Mouse (Mus musculus) liver, embryonic 12.5 days (tissue): ENCODE data around the gene Cd4. TPM values are rescaled to one million over a fixed set of nuclear protein-coding genes. Genes with fewer than 3 reads are reported as not detected.

ENCODE experiments used
- ATAC-seq: fragments of 200-750 bp; cut with Nextera tagmentation; 2 replicates; pipeline ENCODE4 v1.8.0; 2017; ENCODE audit warnings: moderate number of reproducible peaks, mild to moderate bottlenecking, moderate library complexity
- H3K27ac ChIP-seq: fragments of 300-500 bp; sonication (generic); 2 replicates; pipeline ENCODE4 v1.5.1; 2016; ENCODE audit warnings: mild to moderate bottlenecking
- H3K27me3 ChIP-seq: fragments of 300-500 bp; sonication (generic); replicated peaks from 2 replicates; pipeline ENCODE4 v1.6.1; 2016; ENCODE audit warnings: mild to moderate bottlenecking, moderate library complexity
- H3K36me3 ChIP-seq: fragments of 300-500 bp; sonication (generic); 2 replicates; pipeline ENCODE4 v1.6.1; 2016; ENCODE audit warnings: mild to moderate bottlenecking, moderate library complexity
- H3K4me1 ChIP-seq: fragments of 300-500 bp; sonication (generic); 2 replicates; pipeline ENCODE4 v1.6.1; 2016
- H3K4me2 ChIP-seq: fragments of 300-500 bp; sonication (generic); 2 replicates; pipeline ENCODE4 v1.6.1; 2016; ENCODE audit warnings: mild to moderate bottlenecking, moderate library complexity
- H3K4me3 ChIP-seq: fragments of 300-500 bp; sonication (generic); 2 replicates; pipeline ENCODE4 v1.5.1; 2016; ENCODE audit warnings: mild to moderate bottlenecking, moderate library complexity
- H3K9ac ChIP-seq: fragments of 300-500 bp; sonication (generic); 2 replicates; pipeline ENCODE4 v1.6.1; 2016; ENCODE audit warnings: mild to moderate bottlenecking, moderate library complexity
- H3K9me3 ChIP-seq: fragments of 300-500 bp; sonication (generic); replicated peaks from 2 replicates; pipeline ENCODE4 v1.6.1; 2016; ENCODE audit warnings: mild to moderate bottlenecking, moderate library complexity
- WGBS: fragments of 180-500 bp; shearing (Covaris S2); methylation state at CpG from one replicate; pipeline ENCODE4 v1.1.7; 2016; ENCODE audit not compliant: insufficient replicate concordance; 5-methylcytosine and 5-hydroxymethylcytosine counted together
- polyA plus RNA-seq: library from polyadenylated mRNA; unstranded; fragments of >200 nt; fragmentation: Nextera tagmentation; extraction: Ambion mirVana; gene quantifications from 2 replicates; pipeline ENCODE4 v1.2.1, GENCODE M21; 2016

The Cd4 gene
- polyA plus RNA-seq = 0.05 and 0.07 TPM in 2 replicates

GRCm38 (mm10) chr6:124887986-124888385 is at the start of gene Cd4:
Gene Cd4, minus strand, starts transcription at chr6:124888221.
- 70% methylated on average over 9 of the region's 9 CpGs for WGBS
- Histone ChIP-seq H3K4me1 (no peaks in the 10 kb centered on the region), H3K9me3 (no peaks in the 10 kb centered on the region), H3K27me3 (no peaks in the 10 kb centered on the region), H3K27ac (no peak within 1 kb of the TSS), H3K9ac (no peak within 1 kb of the TSS), H3K36me3 (no peaks in the 10 kb centered on the region), H3K4me3 (no peak within 1 kb of the TSS), H3K4me2 (no peak within 1 kb of the TSS)
- no peak for ATAC-seq

GRCm38 (mm10) chr6:124937493-124937892 is 49.5 kb upstream of the Cd4 start:
- WGBS = 72% methylated on average over 2 of the region's 2 CpGs
- no peak for ATAC-seq
- no peaks in the 10 kb centered on the region for H3K9me3 ChIP-seq
- no peak overlapping the region for H3K4me3 ChIP-seq
- H3K4me2 ChIP-seq = no peak overlapping the region
- no peak overlapping the region for H3K27ac ChIP-seq
- no peaks in the 10 kb centered on the region for H3K27me3 ChIP-seq
- H3K4me1 ChIP-seq = peaks cover 22% of the 10 kb centered on the region
- peaks cover 65% of the 10 kb centered on the region for H3K36me3 ChIP-seq
- no peak overlapping the region for H3K9ac ChIP-seq

DNA sequence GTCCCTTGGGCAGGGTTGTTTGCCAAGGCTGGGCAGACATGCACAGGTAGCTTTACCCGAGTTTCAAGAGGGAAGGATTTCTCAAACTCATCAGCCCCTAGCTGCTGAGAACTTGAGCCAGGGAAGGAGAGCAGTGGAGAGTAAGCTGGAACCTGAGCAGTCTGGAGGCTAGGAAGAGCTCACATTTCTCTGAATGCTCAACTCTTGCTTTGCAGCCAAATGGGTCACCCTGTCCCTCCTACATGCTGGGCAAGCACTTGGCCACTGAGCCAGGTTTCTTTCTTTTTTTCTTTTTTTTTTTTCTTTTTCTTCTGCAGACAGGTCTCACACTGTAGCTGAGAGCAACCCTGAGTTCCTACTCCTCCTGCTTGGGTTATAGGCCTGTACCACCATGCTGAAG is 48.7 kb upstream of the Cd4 start:
- WGBS = 68% methylated on average over 1 of the region's 1 CpGs
- H3K4me1 ChIP-seq = peaks cover 30% of the 10 kb centered on the region
- no peak overlapping the region for H3K9ac ChIP-seq
- peaks cover 65% of the 10 kb centered on the region for H3K36me3 ChIP-seq
- H3K9me3 ChIP-seq = no peaks in the 10 kb centered on the region
- H3K27me3 ChIP-seq = no peaks in the 10 kb centered on the region
- no peak overlapping the region for H3K4me2 ChIP-seq
- H3K4me3 ChIP-seq = no peak overlapping the region
- ATAC-seq = no peak
- no peak overlapping the region for H3K27ac ChIP-seq

- no peaks in the 10 kb centered on the region for H3K9me3 ChIP-seq
- H3K27ac ChIP-seq = no peak overlapping the region
- no peaks in the 10 kb centered on the region for H3K27me3 ChIP-seq
- H3K9ac ChIP-seq = no peak overlapping the region
- WGBS = 81% methylated on average over 7 of the region's 7 CpGs
- no peak for ATAC-seq
- no peak overlapping the region for H3K4me3 ChIP-seq
- H3K4me1 ChIP-seq = peaks cover 36% of the 10 kb centered on the region
- peaks cover 64% of the 10 kb centered on the region for H3K36me3 ChIP-seq
- no peak overlapping the region for H3K4me2 ChIP-seq
These were observed 46.6 kb upstream of the Cd4 start for GRCm38 (mm10) chr6:124934670-124935069.

GRCm38 (mm10) chr6:124933127-124933526 is 45.1 kb upstream of the Cd4 start:
- 78% methylated on average over 3 of the region's 3 CpGs for WGBS
- peak overlapping the region; percentile 86; the same call in 1 of the 2 replicates for H3K4me2 ChIP-seq

GRCm38 (mm10) chr6:124932314-124932695 is 44.3 kb upstream of the Cd4 start:
- WGBS = 56% methylated on average over 12 of the region's 12 CpGs
- Histone ChIP-seq H3K4me2 (peak overlapping the region; percentile 86), H3K27me3 (no peaks in the 10 kb centered on the region), H3K27ac (peak overlapping the region; percentile 91), H3K9me3 (no peaks in the 10 kb centered on the region), H3K9ac (peak overlapping the region; percentile 97), H3K36me3 (peaks cover 44% of the 10 kb centered on the region), H3K4me1 (peaks cover 36% of the 10 kb centered on the region), H3K4me3 (peak overlapping the region; percentile 96)
- ATAC-seq = no peak

More at GRCm38 (mm10) chr6:124933127-124933526, 45.1 kb upstream of the Cd4 start:
- Histone ChIP-seq H3K36me3 (peaks cover 53% of the 10 kb centered on the region), H3K4me3 (no peak overlapping the region), H3K27ac (no peak overlapping the region), H3K9ac (no peak overlapping the region), H3K27me3 (no peaks in the 10 kb centered on the region), H3K4me1 (peaks cover 36% of the 10 kb centered on the region), H3K9me3 (no peaks in the 10 kb centered on the region)
- ATAC-seq = no peak

DNA sequence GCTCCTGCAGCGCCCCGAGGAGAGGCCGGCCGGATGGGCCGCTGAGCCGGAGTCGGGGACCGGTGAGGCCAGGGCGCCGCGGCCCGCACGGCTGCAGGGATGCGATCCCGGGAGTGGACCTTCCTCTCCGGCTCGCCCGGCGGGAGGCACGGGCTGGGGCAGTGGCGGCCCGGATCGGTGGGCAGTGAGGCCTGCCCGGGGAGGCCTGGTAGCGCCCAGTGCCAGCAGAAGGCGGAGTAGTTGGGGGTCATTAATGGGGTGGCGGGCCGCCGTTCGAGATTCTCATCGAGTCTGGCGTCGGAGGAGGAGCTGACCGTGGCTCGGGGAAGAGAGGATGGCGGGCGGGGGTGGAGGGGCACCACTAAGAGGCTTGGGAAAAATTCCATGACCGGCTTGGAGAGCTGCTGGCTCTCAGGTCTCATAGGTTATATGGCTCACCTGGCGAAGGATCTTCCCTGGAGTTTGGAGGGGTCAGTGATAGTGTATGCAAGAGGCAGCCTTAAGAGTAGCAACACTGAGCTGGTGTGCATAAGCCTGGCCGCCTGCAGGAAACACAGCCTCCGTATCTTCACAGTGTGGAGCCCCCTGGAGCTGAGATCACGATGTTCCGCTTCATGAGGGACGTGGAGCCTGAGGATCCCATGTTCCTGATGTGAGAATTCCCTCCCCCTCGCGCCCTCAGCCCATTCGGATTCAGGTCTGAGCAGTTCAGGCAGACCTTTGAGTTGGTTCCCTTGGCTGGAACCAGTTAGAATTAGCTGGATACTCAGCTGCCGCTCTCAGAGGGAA is 43.7 kb upstream of the Cd4 start:
- Histone ChIP-seq H3K9ac (peak overlapping the region; percentile 97), H3K27me3 (no peaks in the 10 kb centered on the region)
- 2% methylated on average over 48 of the region's 48 CpGs for WGBS

DNA sequence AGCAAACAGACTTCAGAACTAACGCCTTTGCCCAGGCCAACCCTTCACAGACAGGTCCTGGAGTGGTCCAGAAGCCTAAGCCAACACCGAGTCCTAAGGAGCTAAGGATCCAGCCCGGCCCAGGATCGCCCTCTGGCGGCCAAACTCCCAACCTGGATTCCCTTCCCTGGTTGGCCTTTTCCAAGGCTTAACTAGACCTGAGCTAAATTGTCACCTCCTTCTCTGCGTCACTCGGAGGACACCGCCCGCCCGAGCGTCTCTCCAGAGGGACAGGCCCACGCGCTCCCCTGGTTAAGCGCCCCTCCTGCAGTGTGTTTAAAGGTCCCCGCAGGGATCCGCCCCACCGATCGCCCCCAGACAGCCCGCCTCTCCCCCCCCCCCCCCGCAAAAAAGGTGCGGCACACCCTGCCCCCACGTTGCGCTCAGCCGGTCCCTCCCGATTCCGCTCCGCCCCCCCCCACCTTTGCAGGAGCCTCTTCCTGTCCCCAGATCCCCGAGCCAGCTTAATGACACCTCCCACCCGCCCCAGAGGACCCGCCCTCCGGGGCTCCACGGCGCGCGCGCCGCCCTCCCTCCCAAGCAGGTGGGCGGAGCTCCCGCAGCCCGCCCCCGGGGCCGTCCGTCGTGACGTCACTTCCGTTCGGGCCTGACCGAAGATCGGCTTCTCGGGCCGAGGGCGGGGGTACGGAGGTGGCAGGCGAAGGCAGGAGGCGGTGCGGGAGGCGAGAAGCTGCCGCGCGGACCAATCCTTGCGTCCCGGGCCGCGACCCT is 42.9 kb upstream of the Cd4 start, which contains the start of gene Mlf2:
Mlf2 (plus strand) TSS at position 633 of the 771 bp plus-strand sequence.
- peak; percentile 90 for ATAC-seq
- H3K4me3 ChIP-seq = peak within 1 kb of the TSS; percentile 96
- H3K36me3 ChIP-seq = peaks cover 33% of the 10 kb centered on the region
- peaks cover 39% of the 10 kb centered on the region for H3K4me1 ChIP-seq
- no peaks in the 10 kb centered on the region for H3K27me3 ChIP-seq
- peak within 1 kb of the TSS; percentile 97 for H3K9ac ChIP-seq
- WGBS = under 1% methylated on average over 59 of the region's 64 CpGs
- no peaks in the 10 kb centered on the region for H3K9me3 ChIP-seq
- peak within 1 kb of the TSS; percentile 86 for H3K4me2 ChIP-seq
- peak within 1 kb of the TSS; percentile 91 for H3K27ac ChIP-seq

More for the DNA sequence above, 43.7 kb upstream of the Cd4 start:
- H3K4me2 ChIP-seq = peak overlapping the region; percentile 86
- peaks cover 41% of the 10 kb centered on the region for H3K36me3 ChIP-seq
- peaks cover 36% of the 10 kb centered on the region for H3K4me1 ChIP-seq
- ATAC-seq = no peak; the same call in 1 of the 2 replicates
- H3K27ac ChIP-seq = peak overlapping the region; percentile 91
- H3K9me3 ChIP-seq = no peaks in the 10 kb centered on the region
- H3K4me3 ChIP-seq = peak overlapping the region; percentile 96

GRCm38 (mm10) chr6:124930231-124930630 is 42.2 kb upstream of the Cd4 start:
- peak overlapping the region; percentile 97 for H3K9ac ChIP-seq
- H3K27ac ChIP-seq = peak overlapping the region; percentile 91
- H3K9me3 ChIP-seq = no peaks in the 10 kb centered on the region
- 68% methylated on average over 1 of the region's 1 CpGs for WGBS
- peak overlapping the region; percentile 86 for H3K4me2 ChIP-seq
- peaks cover 26% of the 10 kb centered on the region for H3K36me3 ChIP-seq
- H3K4me3 ChIP-seq = peak overlapping the region; percentile 96
- peaks cover 39% of the 10 kb centered on the region for H3K4me1 ChIP-seq
- no peak for ATAC-seq
- no peaks in the 10 kb centered on the region; the same call in 1 of the 2 replicates for H3K27me3 ChIP-seq

DNA sequence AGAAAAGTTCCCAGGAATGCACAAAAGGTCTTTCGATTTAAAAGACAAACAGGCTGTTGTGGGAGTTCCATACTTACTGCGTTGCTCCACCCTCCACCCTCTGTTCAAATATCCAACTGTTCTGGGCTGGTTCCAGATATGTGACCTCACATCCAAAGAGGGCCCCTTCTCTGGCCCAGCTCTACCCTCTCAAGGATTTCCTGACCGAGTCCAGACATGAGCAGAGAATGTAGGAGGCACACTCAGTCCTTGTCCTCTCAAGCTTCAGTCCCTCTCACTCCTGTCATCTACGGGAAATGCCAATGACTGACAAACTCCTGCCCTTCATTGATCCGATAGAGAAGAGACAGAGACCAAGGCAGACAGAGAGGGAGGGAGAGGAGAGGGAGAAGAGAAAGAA is 37.9 kb upstream of the Cd4 start:
- WGBS = 34% methylated on average over 5 of the region's 5 CpGs
- no peak overlapping the region for H3K9ac ChIP-seq

DNA sequence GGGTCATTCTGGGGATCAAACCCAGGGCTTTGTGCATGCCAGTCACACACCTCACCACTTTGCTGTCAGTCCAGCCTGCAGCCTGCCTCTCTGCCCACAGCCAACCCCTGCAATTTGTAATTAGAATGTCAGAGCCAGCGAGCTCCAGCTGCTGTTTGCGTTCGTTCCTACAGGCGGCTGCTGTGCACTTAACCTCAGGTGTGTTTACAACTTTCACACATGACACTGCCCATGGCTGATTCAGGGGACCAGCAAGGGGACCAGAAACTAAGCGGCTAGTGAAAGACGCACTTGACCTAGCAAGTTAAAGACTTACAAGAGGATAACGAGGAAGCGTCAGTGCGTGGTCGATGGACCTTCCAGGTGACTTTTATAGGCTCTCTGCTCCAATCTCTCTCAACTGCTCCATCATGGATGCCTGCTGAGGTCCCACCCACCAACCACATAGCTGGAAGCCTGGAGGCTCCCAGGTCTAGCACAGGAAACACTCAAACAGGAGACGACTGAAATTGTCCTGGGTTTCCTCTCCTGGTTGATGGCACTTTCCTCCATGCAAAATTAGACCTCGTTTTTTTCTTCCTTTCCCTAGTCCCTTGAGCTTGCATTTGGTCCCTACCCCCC is 37.3 kb upstream of the Cd4 start:
- no peak for ATAC-seq
- H3K4me1 ChIP-seq = peaks cover 11% of the 10 kb centered on the region
- no peaks in the 10 kb centered on the region for H3K36me3 ChIP-seq
- H3K27ac ChIP-seq = peak overlapping the region; percentile 28; the same call in 1 of the 2 replicates
- peaks cover 21% of the 10 kb centered on the region for H3K27me3 ChIP-seq
- H3K4me3 ChIP-seq = no peak overlapping the region
- peak overlapping the region; percentile 23 for H3K4me2 ChIP-seq
- H3K9me3 ChIP-seq = no peaks in the 10 kb centered on the region
- H3K9ac ChIP-seq = no peak overlapping the region
- 42% methylated on average over 12 of the region's 12 CpGs for WGBS

More for the DNA sequence above, 37.9 kb upstream of the Cd4 start:
- H3K27ac ChIP-seq = peak overlapping the region; percentile 28
- no peaks in the 10 kb centered on the region for H3K36me3 ChIP-seq
- peak overlapping the region; percentile 23; the same call in 1 of the 2 replicates for H3K4me2 ChIP-seq
- H3K27me3 ChIP-seq = peaks cover 14% of the 10 kb centered on the region
- H3K4me1 ChIP-seq = peaks cover 9% of the 10 kb centered on the region
- H3K9me3 ChIP-seq = no peaks in the 10 kb centered on the region
- ATAC-seq = no peak
- H3K4me3 ChIP-seq = no peak overlapping the region
